Mouse (Mus musculus): ENCODE measurements around the gene Prp2.
"Not testable (repeated sequence)": the region's sequence is repeated elsewhere in the genome, so short reads cannot be mapped to it uniquely, and the experiment has no call there.

- not testable (repeated sequence) for TF ChIP-seq REST (IDR thresholded peaks at IDR 0.05; ENCODE audit: insufficient read depth, insufficient read length); POLR2A (IDR thresholded peaks at IDR 0.05; ENCODE audit: insufficient read length, low read depth); MYOD1 (IDR thresholded peaks at IDR 0.05; ENCODE audit: control insufficient read depth in 1 of 3, insufficient read length in 2 of 3, low read depth in 2 of 3); MAX (IDR thresholded peaks at IDR 0.05; ENCODE audit: low read depth); USF1 (IDR thresholded peaks at IDR 0.05; ENCODE audit: low read depth); CEBPB (IDR thresholded peaks at IDR 0.05; ENCODE audit: insufficient read depth, poor library complexity, severe bottlenecking); POLR2AphosphoS2 (IDR thresholded peaks at IDR 0.05; ENCODE audit: insufficient read length, low read depth); SRF (IDR thresholded peaks at IDR 0.05; ENCODE audit: control insufficient read depth, insufficient read length, low read depth); TCF3 (IDR thresholded peaks at IDR 0.05; ENCODE audit: insufficient read length, low read depth); E2F4 (IDR thresholded peaks at IDR 0.05; ENCODE audit: insufficient read depth)
These were observed 26.2 kb upstream of the Prp2 start, which contains the start of gene Prh1 for GRCm38 (mm10) chr6:132569509-132569908.

All from myocyte (in vitro differentiated cells).